Mouse (Mus musculus): ENCODE results near the gene Znrf4.
"Not testable (repeated sequence)": the region's sequence is repeated elsewhere in the genome, so short reads cannot be mapped to it uniquely, and the experiment has no call there.

Gene Znrf4

DNA sequence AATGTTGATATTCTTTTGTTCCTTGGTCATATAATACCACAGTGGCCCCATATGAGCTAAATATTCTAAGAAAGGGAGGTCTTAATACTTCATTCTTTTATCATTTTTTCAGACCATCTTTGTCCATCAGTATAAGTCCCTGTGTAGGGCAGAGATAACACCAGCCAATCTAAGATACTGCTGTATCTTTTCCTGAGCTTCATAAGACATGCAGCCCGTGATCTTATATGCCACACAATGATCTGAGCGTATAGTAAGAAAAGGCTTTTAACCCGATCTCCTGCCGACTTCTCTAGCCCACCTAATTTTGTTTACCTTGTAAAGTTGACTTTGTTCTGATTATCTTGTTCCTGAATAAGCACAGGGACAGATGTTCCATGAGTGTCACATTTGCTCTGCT, 12.7 kb upstream of the Znrf4 start:
- DNase-seq (ENCODE audit: low spot score) = no peak

DNA sequence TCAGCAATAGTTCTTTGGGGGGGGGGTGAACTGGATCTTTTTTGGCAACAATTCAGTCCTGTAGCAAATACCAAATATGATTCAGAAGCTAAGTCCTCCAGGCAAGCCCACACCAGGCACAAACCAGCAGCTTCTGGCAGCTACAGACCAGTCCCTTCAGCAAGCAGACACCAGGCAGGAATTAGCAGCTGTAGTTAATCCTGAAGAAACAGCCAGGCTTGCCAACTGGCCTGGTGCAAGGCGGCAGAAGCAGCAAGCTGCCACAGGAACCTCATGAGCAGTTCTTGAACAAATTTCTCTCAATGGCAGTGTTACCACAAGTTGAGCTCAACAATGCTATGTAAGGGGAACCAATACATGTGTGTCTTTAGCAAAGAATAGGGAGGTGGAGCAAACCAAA, 10.5 kb upstream of the Znrf4 start:
- DNase-seq (ENCODE audit: low spot score) = no peak

DNA sequence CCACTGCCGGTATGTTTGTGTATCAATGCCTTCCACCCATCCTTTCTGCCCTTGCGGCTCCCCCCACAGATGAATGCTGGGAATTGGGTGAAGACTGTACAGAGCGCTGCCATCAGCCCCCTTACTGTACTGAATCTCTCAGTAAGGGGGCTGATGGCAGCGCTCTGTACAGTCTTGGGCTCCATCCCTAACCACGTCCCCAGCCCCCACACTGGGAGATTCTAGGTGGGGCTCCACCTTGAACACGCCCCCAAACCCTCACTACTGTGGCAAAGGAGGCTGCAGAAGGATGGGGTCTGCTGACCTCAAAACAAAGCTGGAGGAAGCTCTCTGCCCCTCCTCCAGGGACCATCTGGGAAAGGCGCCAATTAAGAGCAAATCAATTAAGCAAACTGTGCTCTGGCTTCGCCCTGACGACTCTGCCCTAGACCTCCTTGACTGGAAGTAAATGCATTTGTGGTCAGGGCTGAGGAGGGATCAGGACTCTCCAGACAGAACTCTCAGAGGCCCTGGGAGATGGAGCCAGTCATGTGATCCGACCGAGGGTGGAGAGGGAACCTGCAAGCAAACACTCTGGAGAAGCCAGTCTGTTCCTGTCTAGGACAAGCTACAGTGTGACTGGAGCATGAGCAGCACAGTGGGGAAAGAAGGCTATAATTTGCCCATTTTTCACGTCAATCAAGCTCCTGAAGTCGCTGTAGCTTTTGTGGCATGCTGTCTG, 3.6 kb upstream of the Znrf4 start:
- no peak for DNase-seq (ENCODE audit: low spot score)

DNA sequence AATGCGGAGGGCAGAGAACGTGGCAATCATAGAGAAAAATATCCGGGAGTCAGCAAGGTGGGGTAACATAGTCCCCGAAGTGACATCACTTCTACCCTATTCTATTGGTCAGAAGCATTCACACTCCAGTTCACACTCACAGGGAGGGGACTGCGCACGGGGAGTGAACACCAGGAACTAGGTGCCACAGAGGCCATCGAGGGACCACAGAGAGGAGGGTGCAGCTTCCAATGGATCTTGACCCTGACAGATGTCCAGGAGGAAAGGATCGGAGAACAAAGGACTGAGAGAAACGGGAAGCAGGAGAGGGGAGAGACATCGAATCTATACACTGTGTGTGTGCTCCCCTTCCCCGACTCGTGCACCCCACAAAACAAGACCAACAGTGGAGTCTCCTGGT, 2.7 kb upstream of the Znrf4 start:
- no peak for DNase-seq (ENCODE audit: low spot score)

DNA sequence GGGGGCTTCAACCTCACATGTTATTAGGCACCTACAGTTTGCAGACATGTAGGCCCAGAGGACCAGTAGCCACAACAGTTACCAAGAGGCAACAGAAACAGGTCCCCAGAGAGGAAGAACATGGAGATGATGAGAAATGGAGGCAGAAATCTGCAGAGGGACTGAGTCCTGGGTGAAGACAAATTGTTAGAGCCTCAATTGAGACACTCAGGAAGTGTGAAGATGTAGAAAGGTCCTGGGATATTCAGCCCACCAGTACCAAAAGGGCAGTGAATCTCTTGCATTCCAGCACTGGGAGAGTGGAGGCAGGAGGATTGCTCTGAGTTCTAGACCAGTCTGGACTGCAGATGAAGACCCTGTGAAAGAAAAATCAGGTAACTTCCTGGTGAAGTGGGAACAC, 2.1 kb upstream of the Znrf4 start:
- DNase-seq (ENCODE audit: low spot score) = no peak

DNA sequence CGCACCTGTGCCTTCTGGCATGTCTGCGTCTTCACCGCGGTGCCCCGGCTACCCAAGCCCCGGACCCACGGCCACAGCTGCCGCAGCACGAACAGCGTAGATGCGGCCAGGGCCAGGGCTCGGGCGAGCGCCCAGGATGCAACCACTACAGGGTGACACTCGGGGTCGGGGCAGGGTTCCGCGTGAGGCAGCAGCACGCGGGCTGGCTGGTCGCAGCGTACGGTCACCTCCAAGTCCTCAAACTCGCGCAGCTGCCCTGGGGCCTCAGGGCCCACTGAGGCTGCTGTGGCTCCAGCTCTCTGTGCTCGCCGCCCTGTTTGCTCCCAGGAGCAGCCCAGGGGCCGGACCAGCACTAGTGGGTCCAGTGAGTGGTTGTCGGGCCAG, 532 bp downstream of the Znrf4 start:
- DNase-seq (ENCODE audit: low spot score) = no peak

DNA sequence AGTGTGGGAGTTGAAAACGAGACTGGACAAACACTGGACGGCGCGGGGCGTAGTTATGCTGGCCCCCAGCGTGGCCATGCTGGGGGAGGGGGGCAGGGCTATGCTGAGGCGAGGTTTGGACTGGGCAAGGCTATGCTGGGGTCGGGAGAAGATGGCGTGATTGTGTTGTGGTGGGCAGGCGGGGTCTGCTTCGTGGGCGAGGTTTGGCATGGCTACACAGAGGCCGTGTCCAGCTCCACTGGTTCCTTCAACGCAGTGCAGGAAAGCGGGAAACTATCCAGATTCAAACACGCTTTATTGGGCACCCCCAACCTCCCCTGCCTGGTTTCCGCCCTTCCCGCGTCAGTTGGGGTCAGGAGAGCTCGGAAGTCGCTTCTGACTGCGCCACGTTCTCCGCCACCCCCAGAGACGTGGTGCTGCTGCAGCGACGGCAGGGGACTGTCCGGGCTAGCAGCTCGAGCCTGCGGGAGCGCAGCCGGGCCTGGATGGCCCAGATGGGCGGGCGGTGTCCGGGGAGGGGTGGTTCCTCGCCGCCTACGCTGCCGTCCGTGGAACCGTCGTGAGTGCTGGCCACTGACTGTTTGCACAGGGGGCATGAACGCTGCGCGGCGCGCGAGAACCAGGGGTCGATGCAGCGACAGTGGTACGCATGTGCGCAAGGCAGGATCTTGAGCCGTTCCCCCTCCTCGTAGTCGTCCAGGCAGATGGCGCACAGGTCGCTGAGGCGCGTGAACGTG, 1.1 kb downstream of the Znrf4 start:
- DNase-seq (ENCODE audit: low spot score) = no peak

DNA sequence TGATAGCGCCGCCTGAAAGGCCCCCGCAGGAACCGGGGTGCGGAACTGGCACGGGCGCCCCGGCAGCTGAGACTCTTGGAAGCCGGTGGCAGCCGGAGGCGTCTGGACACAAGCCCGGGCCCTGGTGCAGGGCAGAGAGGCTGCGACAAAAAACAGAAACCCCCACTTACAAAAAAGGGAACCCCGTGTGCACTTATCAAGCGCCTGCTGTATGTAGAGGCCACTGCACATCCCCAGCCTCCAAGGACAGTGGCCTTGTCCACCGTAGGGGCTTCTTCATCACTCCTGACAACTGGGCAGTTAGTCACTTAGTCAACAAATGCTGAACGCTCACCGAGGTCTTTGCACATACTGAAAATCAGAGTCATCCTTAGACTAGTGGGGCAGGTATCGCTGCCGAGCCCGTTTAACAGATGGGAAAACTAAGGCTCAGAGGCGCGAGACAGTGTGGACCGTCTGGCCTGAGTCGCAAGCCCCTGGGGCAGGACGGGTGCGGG, 1.7 kb downstream of the Znrf4 start:
- no peak for DNase-seq (ENCODE audit: low spot score)

DNA sequence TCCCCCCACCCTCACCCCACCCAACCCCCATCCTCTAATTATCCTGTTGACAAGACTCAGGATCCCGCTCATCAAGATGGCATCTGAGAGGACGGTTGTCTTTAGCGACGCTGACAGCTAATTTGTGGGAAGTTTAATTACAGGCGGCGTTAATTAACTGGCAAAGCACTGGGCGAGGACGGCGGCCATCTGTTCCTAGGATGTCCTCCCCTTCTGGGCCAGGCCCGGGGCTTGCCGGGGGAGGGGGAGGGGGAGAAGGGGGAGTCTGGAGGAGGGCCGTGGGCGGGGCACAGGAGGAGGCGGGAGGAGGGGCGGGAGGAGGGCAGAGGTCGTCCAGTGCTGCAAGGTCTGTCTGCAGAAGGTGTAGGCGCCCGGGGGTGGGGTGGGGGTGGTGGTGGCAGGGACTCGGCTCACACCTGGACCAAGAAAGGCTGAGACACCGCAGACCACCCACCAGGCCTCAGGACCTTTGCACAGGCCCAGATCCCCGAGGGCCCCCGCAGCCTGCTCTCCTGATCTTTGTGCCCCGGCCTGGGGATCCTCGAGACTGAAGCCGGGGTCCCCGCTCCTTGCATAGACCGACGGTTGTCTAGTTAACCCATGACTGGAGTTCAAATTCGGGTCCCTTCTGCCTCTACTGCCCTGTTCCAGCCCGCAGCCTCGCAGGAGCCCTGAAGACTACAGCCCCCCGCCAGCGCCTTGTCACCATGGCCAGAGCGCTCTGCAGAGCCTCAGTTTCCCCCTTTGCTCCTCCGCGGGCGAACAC, 2.3 kb downstream of the Znrf4 start:
- no peak for DNase-seq (ENCODE audit: low spot score)

DNA sequence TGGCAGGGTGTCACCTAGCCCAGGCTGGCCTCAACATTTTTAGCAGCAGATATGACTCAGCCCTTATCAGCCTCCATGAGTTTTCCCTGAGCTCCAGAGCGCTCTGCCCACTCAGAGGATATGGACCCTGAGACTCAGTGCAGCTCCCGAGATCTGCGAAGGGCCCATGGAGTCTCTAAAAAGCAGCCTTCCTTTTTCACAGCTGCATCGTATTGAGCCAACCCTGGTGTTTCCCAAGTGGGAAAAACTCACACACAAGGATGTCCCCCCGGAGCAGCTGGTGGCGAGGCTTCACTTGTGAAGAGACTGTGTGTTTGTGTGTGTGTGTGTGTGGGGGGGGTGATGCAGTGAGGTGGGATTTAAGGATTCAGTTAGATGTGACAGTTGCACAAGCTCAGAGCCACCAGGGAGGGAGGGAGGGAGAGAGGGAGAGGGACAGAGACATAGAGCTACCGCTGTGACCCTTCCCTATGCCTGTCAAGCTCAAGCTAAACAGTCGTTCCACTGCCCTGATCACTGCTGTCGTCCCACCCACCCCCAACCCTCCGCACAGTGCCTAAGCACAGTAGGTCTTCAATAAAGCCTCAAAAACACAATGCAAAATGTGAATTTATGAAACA, 3.1 kb downstream of the Znrf4 start:
- DNase-seq (ENCODE audit: low spot score) = no peak

DNA sequence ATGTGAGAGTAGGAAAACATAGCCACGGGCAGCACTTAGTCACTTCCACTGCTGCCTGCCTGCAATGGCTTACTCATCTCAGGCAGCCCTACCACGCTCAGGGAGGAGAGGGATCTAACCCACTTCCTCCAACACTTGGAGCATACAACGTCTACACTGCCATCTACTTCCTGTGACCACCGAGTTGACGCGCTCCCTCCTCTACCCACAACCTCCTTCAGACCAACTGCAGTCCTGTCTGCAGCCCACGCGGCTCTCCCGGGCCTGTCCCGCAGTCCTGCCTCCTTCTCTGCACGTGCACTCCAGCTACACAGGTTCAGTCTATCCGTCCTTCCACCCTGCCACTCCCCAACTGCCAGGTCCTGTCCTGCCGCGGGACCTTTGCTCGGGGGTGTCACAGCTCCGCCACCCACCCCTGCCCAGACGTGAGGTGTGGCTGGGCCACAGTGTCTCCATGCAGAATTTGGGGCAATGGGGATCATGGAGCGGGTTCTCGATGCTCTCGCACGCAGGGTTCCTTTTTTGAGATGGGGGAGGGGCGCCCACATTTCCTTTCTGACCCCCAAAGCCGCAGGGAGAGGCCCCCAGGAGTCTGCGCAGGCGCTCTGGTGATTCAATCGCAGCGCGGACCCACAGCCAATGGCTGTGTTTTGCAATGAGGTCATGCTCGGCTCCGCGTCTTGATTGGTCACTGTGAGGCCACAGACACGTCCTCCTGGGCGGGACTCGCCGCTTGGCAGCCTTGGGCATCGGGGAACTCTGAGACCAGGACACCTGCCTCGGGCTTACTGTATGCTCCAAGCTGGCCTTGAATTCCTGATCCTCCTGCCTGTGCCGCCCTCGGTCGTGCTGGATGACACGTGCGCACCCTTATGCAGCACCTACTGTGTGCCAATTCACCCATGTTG, 4.8 kb downstream of the Znrf4 start:
- peak; percentile 93 for DNase-seq (ENCODE audit: low spot score)

DNA sequence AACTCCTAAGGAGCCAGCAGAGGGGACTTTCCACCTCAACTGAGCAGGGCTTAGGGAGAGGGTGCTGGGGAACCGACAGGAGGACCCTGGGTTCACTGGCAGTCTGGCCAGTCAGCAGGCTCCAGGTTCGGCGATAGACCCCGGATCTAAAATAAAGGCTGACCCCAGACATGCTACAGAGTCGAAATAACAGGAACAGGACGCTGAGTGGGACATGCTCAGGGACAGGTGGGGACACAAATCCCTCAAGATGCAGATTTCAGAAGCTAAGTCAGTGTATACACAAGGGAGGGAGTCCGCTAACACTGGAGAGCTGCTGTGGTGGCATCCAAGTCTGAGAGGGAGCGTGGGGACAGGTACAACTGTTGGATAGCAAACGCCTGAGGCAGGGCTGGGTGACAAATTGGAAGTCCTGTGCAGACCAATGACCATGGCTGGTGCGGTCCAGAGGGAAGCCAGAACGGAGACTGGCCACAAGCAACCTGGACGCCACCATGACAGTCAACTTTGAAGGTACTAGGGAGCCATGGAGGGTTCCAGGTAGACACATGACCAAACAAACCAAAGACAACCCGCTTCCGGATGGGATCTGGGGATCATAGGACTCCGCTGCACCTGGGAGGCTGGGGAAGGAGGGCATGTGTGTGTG, 5.7 kb downstream of the Znrf4 start:
- no peak for DNase-seq (ENCODE audit: low spot score)

DNA sequence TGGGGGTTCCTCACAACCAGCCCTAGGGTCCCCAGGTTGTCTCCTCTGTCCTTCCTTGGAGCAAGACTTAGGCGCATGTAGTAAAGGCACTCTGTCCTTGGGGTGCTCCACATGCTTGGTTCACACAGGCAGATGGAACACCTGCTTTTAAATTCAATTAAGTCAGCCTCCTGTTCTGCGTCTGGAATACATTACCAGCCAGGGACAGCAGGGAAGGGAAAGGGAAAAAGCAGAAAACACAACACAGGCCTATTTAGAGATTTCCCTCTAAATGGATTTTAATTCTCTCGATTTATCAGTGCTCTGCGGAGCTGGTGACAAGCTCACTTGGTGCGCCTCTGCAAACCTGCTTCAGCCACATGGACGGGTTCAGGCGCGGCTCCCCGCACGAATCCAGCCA, 6.8 kb downstream of the Znrf4 start:
- no peak for DNase-seq (ENCODE audit: low spot score)

DNA sequence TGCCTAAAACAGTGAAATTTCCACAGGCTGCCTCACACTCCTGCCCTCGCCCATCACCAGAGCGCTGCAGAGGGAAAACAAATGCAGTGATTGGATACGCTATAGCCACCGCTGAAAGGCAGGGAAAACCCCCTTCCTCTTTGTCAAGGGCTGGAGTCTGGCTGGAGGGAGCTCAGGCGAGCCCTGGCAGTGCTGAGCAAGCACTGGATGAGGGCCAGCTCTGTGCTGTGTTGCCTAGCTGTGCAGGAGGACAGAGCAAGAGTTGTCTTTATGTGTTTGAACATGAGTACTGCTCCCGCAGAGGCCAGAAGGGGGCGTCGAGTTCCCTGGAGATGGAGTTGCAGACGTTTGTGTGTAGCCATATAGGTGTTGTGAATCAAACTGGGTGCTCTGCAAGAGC, 9.7 kb downstream of the Znrf4 start:
- DNase-seq (ENCODE audit: low spot score) = no peak

DNA sequence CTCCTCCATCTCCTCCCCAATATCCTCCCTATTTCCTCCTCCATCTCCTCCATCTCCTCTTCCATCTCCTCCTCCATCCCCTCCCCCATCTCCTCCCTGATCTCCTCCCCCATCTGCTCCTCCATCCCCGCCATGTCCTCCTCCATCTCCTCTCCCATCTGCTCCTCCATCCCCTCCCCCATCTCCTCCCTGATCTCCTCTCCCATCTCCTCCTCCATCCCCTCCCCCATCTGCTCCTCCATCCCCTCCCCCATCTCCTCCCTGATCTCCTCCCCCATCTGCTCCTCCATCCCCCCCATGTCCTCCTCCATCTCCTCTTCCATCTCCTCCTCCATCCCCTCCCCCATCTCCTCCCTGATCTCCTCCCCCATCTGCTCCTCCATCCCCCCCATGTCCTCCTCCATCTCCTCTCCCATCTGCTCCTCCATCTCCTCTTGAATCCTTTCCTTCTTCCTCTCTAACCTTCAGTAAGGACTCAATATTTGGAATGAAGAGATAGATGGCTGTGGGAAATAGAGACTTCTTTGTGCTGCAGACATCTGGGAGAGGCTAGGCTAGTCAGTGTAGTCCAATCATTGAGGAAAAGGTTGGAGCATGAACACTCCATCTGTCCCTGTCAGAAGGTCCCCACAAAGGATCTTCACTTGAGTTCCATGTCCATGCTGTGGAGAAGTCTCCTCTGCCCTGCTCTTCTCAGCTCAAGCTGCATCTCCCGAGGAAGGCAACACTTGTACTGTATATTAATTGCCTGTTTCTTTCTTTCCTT, 10.4 kb downstream of the Znrf4 start:
- DNase-seq (ENCODE audit: low spot score) = not testable (repeated sequence)

DNA sequence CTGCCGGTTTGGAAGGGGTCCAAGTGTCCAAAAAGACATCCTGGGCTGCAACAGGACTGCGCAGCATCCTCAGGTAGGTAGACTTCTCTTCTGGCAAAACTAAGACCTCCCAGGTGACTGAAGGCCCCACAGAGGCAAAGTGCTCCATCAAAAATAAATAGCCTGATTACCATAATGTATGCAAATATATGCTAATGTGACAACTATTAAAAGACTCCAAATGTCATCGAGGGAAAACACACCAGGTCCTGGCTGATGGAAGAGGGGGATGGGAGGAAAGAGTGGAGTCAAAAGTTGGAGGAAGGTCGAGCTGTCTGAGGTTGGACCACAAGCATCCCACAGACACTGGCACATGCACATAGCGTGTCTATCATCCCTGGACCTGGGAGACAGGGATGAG, 13.0 kb downstream of the Znrf4 start:
- no peak for DNase-seq (ENCODE audit: low spot score)

DNA sequence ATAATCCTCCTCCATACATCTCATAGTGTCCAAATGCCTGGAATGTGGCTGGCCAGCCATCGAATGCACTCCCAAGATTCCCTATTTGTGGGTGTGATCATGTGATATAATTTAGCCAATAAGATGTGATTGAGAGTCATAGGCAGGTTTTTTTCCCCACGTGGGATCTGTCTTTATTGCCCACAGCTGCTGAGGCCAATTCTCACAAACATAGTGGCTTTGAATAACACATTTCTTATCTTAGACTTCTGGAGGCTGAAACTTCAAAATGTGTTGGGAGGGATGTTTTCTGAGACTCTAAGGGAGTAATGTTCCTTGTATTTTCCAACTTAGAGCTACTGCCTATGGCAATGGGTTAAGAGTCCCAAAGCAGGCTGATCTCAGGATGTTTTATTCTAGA, 17.8 kb downstream of the Znrf4 start:
- DNase-seq (ENCODE audit: low spot score) = no peak

DNA sequence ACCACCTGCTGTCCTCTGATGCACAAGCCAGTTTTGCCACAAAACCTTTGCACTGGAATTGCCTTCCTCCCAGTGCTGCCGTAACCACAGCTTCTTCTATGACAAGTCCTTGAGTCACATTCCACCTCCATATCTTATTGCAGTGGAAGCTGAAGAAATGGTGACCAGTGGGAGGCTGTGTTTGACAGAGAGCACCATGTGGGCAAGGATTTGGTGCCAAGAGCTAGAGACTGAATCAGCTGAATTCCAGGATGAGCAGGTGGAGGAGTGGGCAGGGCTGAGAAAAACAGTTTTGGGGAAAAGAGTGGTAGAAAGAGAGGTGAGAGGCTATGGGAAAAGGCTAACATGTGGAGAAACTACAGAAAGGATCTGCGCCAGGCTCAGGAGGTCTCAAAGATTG, 18.4 kb downstream of the Znrf4 start:
- no peak for DNase-seq (ENCODE audit: low spot score)

DNA sequence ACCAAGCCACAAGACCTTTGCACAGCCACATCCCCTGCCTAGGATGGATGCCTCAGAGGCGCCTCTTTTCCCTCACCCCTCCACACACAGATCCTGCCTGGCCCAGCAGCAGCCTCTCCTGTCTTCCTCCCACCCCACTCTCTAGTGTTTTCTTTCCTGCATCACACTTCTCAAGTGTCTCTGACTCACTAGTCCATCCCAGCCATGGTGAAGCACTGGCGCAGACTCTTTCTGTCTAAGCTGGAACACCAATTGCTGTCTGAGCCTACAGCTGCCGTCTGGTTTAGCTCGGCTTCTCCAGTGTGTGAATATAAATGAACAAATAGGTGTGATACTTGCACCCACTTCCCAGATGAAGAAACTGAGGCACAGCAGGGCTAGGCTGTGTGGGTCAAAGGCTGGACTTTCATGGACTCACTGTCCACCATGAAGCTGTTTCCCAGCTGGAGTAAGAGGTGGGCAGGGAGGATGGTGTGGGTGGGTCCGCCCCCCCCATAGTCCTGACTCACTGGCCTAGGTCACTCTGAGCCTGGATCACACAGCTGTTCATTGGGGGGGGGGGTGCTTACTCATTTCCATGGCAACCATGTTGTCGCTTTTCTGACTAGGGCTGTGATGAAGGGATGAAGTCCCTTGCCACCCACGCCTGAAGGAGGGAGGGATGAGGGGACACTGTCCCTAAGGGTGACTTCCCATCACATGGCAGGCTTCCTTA, 21.6 kb downstream of the Znrf4 start:
- no peak for DNase-seq (ENCODE audit: low spot score)

DNA sequence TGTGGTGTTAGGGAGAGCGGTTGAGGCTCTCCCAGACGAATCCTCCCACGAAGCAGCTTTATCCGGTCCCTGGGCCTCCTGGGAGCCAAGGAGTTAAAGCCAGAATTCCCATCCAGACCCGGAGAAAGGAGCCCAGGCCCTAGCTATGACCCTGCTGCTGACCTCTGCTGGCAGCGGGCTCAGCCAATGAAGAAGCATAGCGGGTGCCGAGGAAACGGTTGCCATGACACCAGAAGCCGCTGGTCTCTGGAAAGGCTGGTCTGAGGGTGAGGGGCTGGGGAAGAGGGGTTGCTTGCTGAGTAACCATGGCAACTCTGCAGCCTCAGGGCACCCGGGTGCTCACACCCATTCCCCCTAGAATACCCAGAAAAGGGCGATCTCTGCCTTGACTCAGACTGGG, 24.2 kb downstream of the Znrf4 start:
- no peak for DNase-seq (ENCODE audit: low spot score)
